Mouse (Mus musculus) bone marrow, adult 2 months (tissue): ENCODE measurements around the gene Prkn. TPM values are rescaled to one million over a fixed set of nuclear protein-coding genes. Genes with fewer than 3 reads are reported as not detected.

Source experiments
- H3K27ac ChIP-seq: fragments of 200-500 bp; 2 replicates; pipeline ENCODE4 v1.5.1; 2012; ENCODE audit warnings: low read depth, mild to moderate bottlenecking, control low read depth, inconsistent platforms, low read length; ENCODE audit not compliant: control insufficient read depth, poor library complexity, insufficient read depth
- H3K4me1 ChIP-seq: fragments of 200-500 bp; 2 replicates; pipeline ENCODE4 v1.6.1; 2011; ENCODE audit warnings: low read length; ENCODE audit not compliant: control insufficient read depth, insufficient read depth
- H3K4me3 ChIP-seq: fragments of 200-500 bp; replicated peaks from 2 replicates; pipeline ENCODE3; 2011; ENCODE audit warnings: mild to moderate bottlenecking, low read depth, low read length, control low read depth; ENCODE audit not compliant: control insufficient read depth
- CTCF ChIP-seq: fragments of 200-500 bp; IDR thresholded peaks from 2 replicates; pipeline ENCODE4 v1.5.1; 2011; ENCODE audit warnings: low read length, control low read depth; ENCODE audit not compliant: control insufficient read depth, insufficient read depth
- POLR2A ChIP-seq: fragments of 200-500 bp; IDR thresholded peaks from 2 replicates; pipeline ENCODE4 v1.6.1; 2011; ENCODE audit warnings: low read depth, mild to moderate bottlenecking, control low read depth, low read length, borderline replicate concordance; ENCODE audit not compliant: control insufficient read depth
- WGBS: fragments of 180-500 bp; shearing (Covaris S2); methylation state at CpG from one replicate; pipeline ENCODE4 v1.1.7; 2018; 5-methylcytosine and 5-hydroxymethylcytosine counted together
- polyA plus RNA-seq: library from polyadenylated mRNA; stranded (reverse); fragments of >200 nt; gene quantifications from 2 replicates; pipeline ENCODE4 v1.2.4, GENCODE M21; 2011; ENCODE audit warnings: low replicate concordance; ENCODE audit not compliant: missing spikeins, insufficient read depth, insufficient read length

Prkn gene
- polyA plus RNA-seq, 1 experiment: 2.5 TPM

DNA sequence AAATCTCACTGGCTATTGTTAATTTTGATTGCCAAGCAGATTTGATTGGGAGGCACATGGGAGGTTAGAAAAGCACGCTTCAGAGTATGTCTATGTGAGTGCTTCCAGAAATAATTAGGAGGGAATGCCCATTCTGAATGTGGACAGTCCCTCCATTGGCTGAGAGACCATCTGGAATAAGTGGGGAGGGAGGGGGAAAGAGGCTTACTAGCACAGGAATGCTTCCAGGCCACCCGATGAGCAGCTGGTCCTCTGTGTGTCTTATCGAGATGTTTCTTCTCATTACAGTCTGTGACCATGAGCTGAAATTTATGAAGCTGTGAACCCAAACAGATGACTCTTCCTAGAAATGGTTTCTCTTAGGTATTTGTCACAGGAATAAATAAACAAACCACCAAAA lies 493.6 kb downstream of the Prkn start:
- Histone ChIP-seq H3K4me1 (no peaks in the 10 kb centered on the region), H3K27ac (no peak overlapping the region), H3K4me3 (no peak overlapping the region)
- WGBS: 73% methylated on average over 3 of the region's 3 CpGs
- no peak for TF ChIP-seq POLR2A
- no peak for TF ChIP-seq CTCF

GRCm38 (mm10) chr17:11336156-11336555 lies 496.0 kb downstream of the Prkn start:
- no peak overlapping the region for H3K27ac ChIP-seq
- H3K4me1 ChIP-seq: no peaks in the 10 kb centered on the region
- 59% methylated on average over 1 of the region's 1 CpGs for WGBS
- TF ChIP-seq POLR2A: no peak
- no peak for TF ChIP-seq CTCF
- no peak overlapping the region for H3K4me3 ChIP-seq

DNA sequence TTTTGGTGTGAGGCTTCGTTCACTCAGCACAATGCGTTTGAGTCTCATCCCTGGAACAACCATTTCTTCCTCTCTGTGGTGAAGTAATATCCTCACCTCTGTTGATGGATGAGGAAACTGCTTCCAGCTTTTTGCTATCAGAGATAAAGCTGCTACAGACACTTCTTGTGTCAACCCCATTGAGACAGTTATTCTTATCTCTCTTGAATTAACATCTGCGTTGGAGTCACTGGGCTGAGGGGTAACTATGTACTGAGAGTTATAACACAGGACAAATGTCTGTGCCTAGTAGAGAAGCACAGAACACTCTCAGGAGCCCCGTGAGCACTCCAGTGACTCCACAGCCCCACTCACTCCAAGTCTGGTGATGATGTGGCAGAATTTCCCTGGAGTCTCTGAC lies 500.2 kb downstream of the Prkn start:
- 58% methylated on average over 4 of the region's 4 CpGs for WGBS
- H3K4me3 ChIP-seq: no peak overlapping the region
- TF ChIP-seq POLR2A (no peak), CTCF (no peak)
- H3K4me1 ChIP-seq: no peaks in the 10 kb centered on the region
- no peak overlapping the region for H3K27ac ChIP-seq

- 65% methylated on average over 1 of the region's 1 CpGs for WGBS
- H3K27ac ChIP-seq: no peak overlapping the region
- no peak overlapping the region for H3K4me3 ChIP-seq
- H3K4me1 ChIP-seq: no peaks in the 10 kb centered on the region
- TF ChIP-seq CTCF: no peak
- no peak for TF ChIP-seq POLR2A
These were observed 506.1 kb downstream of the Prkn start for GRCm38 (mm10) chr17:11346310-11346709.

- no peak overlapping the region for H3K4me3 ChIP-seq
- TF ChIP-seq CTCF (no peak), POLR2A (no peak)
- WGBS: 49% methylated on average over 1 of the region's 1 CpGs
- H3K4me1 ChIP-seq: no peaks in the 10 kb centered on the region
- H3K27ac ChIP-seq: no peak overlapping the region
These were observed 512.8 kb downstream of the Prkn start for GRCm38 (mm10) chr17:11352778-11353552.

DNA sequence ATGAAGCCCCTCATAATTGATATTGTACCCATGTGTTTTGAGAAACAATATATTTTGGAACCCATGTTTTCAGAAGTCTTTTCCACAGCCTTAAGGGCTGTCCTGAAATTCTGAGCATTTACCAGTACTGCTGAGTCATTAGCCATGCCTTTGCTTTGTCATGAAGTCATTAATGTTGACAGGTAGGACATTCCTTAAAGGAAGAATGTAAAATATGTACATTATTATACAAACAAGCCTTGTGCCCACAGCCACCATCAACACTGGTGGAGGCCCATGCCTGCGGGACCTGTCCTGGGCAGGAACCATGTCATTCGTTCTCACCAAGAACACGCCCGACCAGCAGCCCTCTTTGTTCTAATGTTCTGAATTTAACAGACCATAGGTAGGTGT lies 513.4 kb downstream of the Prkn start:
- no peak for TF ChIP-seq POLR2A
- no peak for TF ChIP-seq CTCF
- 89% methylated on average over 4 of the region's 4 CpGs for whole genome bisulfite sequencing
- Histone ChIP-seq H3K4me3 (no peak overlapping the region), H3K4me1 (no peaks in the 10 kb centered on the region), H3K27ac (no peak overlapping the region)

GRCm38 (mm10) chr17:11354348-11354747 lies 514.2 kb downstream of the Prkn start:
- TF ChIP-seq POLR2A (no peak), CTCF (no peak)
- H3K27ac ChIP-seq: no peak overlapping the region
- no peaks in the 10 kb centered on the region for H3K4me1 ChIP-seq
- 79% methylated on average over 7 of the region's 7 CpGs for WGBS
- no peak overlapping the region for H3K4me3 ChIP-seq

- TF ChIP-seq POLR2A (no peak), CTCF (no peak)
These were observed 535.3 kb downstream of the Prkn start for GRCm38 (mm10) chr17:11375461-11375860.

GRCm38 (mm10) chr17:11383364-11383962 lies 543.3 kb downstream of the Prkn start:
- no peaks in the 10 kb centered on the region for H3K4me1 ChIP-seq
- H3K4me3 ChIP-seq: no peak overlapping the region
- TF ChIP-seq CTCF (no peak), POLR2A (no peak)
- WGBS: 79% methylated on average over 8 of the region's 8 CpGs
- H3K27ac ChIP-seq: no peak overlapping the region

More at GRCm38 (mm10) chr17:11375461-11375860, 535.3 kb downstream of the Prkn start:
- 69% methylated on average over 2 of the region's 2 CpGs for WGBS
- Histone ChIP-seq H3K27ac (no peak overlapping the region), H3K4me1 (no peaks in the 10 kb centered on the region), H3K4me3 (no peak overlapping the region)
